ENCODE assay signal across 7 mouse cellular contexts in genomic region chr7:110628273-110628600, GRCm38 (mm10). TPM values are rescaled to one million over a fixed set of nuclear protein-coding genes. Genes with fewer than 3 reads are reported as not detected.
DNase-seq lines count a peak whose midpoint lies in the region; ATAC-seq and TF ChIP-seq lines count a peak whose summit lies in the region.

No protein-coding gene starts in this region.

- no peak overlapping the region for H3K27ac ChIP-seq in embryonic fibroblast, embryonic 13.5 days (ENCODE audit: insufficient read depth, low read length)
- H3K27ac ChIP-seq in intestine, postnatal 0 days (ENCODE audit: low read depth, low read length): no peak overlapping the region
- H3K27ac ChIP-seq in neural tube, embryonic 15.5 days (replicated peaks): no peak overlapping the region

- no peaks in the 10 kb centered on the region for H3K9me3 ChIP-seq in intestine, postnatal 0 days (ENCODE audit: control insufficient read depth)
- H3K9me3 ChIP-seq in neural tube, embryonic 15.5 days (replicated peaks): no peaks in the 10 kb centered on the region

- peaks cover 16% of the 10 kb centered on the region; the same call in 1 of the 2 replicates for H3K27me3 ChIP-seq in intestine, postnatal 0 days (replicated peaks; ENCODE audit: control insufficient read depth, insufficient read depth, low read length)
- peaks cover 68% of the 10 kb centered on the region for H3K27me3 ChIP-seq in neural tube, embryonic 15.5 days (replicated peaks)

- H3K4me1 ChIP-seq in lung, adult 2 months (ENCODE audit: control insufficient read depth, insufficient read depth, low read length): peaks cover 13% of the 10 kb centered on the region
- peaks cover 4% of the 10 kb centered on the region for H3K4me1 ChIP-seq in embryonic fibroblast, embryonic 13.5 days (ENCODE audit: control insufficient read depth, insufficient read depth, low read length)
- peaks cover 22% of the 10 kb centered on the region; the same call in 1 of the 2 replicates for H3K4me1 ChIP-seq in intestine, postnatal 0 days (replicated peaks; ENCODE audit: control insufficient read depth, insufficient read depth, low read length)
- H3K4me1 ChIP-seq in neural tube, embryonic 15.5 days: peaks cover 47% of the 10 kb centered on the region

- WGBS in lung, adult 2 months: 1% methylated on average over 11 of the region's 11 CpGs
- 2% methylated on average over 11 of the region's 11 CpGs for WGBS in intestine, postnatal 0 days
- 3% methylated on average over 11 of the region's 11 CpGs for WGBS in neural tube, embryonic 15.5 days

- H3K9ac ChIP-seq in intestine, postnatal 0 days (ENCODE audit: low read depth, low read length): peak overlapping the region; percentile 45
- H3K9ac ChIP-seq in neural tube, embryonic 15.5 days (replicated peaks): peak overlapping the region; percentile 29; the same call in 1 of the 2 replicates

- no peak for TF ChIP-seq CTCF in lung, adult 2 months (IDR thresholded peaks at IDR 0.05; ENCODE audit: insufficient read depth, low read length)
- no peak for TF ChIP-seq CTCF in embryonic fibroblast, embryonic 13.5 days (IDR thresholded peaks at IDR 0.05; ENCODE audit: borderline replicate concordance, insufficient read depth, low read length)
- TF ChIP-seq CTCF in intestine, postnatal 0 days (IDR thresholded peaks at IDR 0.05; ENCODE audit: low read depth): no peak

- H3K36me3 ChIP-seq in intestine, postnatal 0 days (ENCODE audit: control insufficient read depth, insufficient read depth): no peaks in the 10 kb centered on the region
- no peaks in the 10 kb centered on the region for H3K36me3 ChIP-seq in neural tube, embryonic 15.5 days

- H3K4me3 ChIP-seq in lung, adult 2 months (replicated peaks; ENCODE audit: extremely low read depth, low read depth, low read length): peak overlapping the region; percentile 51
- peak overlapping the region; percentile 75 for H3K4me3 ChIP-seq in embryonic fibroblast, embryonic 13.5 days (ENCODE audit: insufficient read depth, low read length)
- H3K4me3 ChIP-seq in intestine, postnatal 0 days (ENCODE audit: low read depth, low read length): peak overlapping the region; percentile 53
- H3K4me3 ChIP-seq in neural tube, embryonic 15.5 days (replicated peaks): peak overlapping the region; percentile 39

- no peak for DNase-seq in lung, adult 2 months
- no peak for DNase-seq in lung, adult 18-20 months
- DNase-seq in layer of hippocampus, adult 8-10 months (ENCODE audit: low spot score in 2 of 2): no peak
- DNase-seq in adipocyte (ENCODE audit: low spot score): no peak

- H3K4me2 ChIP-seq in intestine, postnatal 0 days (replicated peaks; ENCODE audit: low read depth): peak overlapping the region; percentile 96
- peak overlapping the region; percentile 78 for H3K4me2 ChIP-seq in neural tube, embryonic 15.5 days

- 0 out of 2 replicates have a peak, but pooled peaks have one; percentile 6 for TF ChIP-seq POLR2A in lung, adult 2 months (IDR thresholded peaks at IDR 0.05; ENCODE audit: borderline replicate concordance, extremely low read depth, low read depth, low read length)
- TF ChIP-seq POLR2A in embryonic fibroblast, embryonic 13.5 days (IDR thresholded peaks at IDR 0.05; ENCODE audit: low read depth, low read length): 0 out of 2 replicates have a peak, but pooled peaks have one; percentile 10

- no peak for ATAC-seq in intestine, postnatal 0 days
- ATAC-seq in neural tube, embryonic 15.5 days (ENCODE audit: low FRiP score): no peak

RNA-seq across cellular contexts. Expression of gene Adm, which starts 0.8 kb away (rescaled TPM):
- polyA plus RNA-seq in lung, adult 2 months (2012; rRNA removed): 9.6 and 11.3 TPM in 2 replicates
- polyA plus RNA-seq in embryonic fibroblast, embryonic 13.5 days (2011; ENCODE audit: insufficient read length, low read depth, missing spikeins): 23.5 and 38.5 TPM in 2 replicates
- 3.2 and 3.3 TPM in 2 replicates for polyA plus RNA-seq in intestine, postnatal 0 days (2015; fragmentation: Nextera tagmentation; extraction: Ambion mirVana)
- 4.3 and 6.8 TPM in 2 replicates for polyA plus RNA-seq in neural tube, embryonic 15.5 days (2015; fragmentation: Nextera tagmentation; extraction: Ambion mirVana)
- 1 to 10 TPM; 1.7 to 3.1 (median 2.4) TPM for total RNA-seq in layer of hippocampus, adult 8-10 months (2022)

RNA-seq across cellular contexts. Expression of gene Sbf2, which starts 13.5 kb away (rescaled TPM):
- polyA plus RNA-seq in lung, adult 2 months (2012; rRNA removed): 15.1 and 18.0 TPM in 2 replicates
- 55.5 and 66.2 TPM in 2 replicates for polyA plus RNA-seq in embryonic fibroblast, embryonic 13.5 days (2011; ENCODE audit: insufficient read length, low read depth, missing spikeins)
- polyA plus RNA-seq in intestine, postnatal 0 days (2015; fragmentation: Nextera tagmentation; extraction: Ambion mirVana): 17.9 and 19.3 TPM in 2 replicates
- 46.1 and 51.3 TPM in 2 replicates for polyA plus RNA-seq in neural tube, embryonic 15.5 days (2015; fragmentation: Nextera tagmentation; extraction: Ambion mirVana)
- total RNA-seq in layer of hippocampus, adult 8-10 months (2022): 10 to 100 TPM; 60.8 to 88.6 (median 72.1) TPM
